Mouse (Mus musculus): ENCODE measurements around the gene Lgals3. TPM values are rescaled to one million over a fixed set of nuclear protein-coding genes. Genes with fewer than 3 reads are reported as not detected.
"Not testable (repeated sequence)": the region's sequence is repeated elsewhere in the genome, so short reads cannot be mapped to it uniquely, and the experiment has no call there.

The Lgals3 gene
- total RNA-seq (2021) = 1 to 10 TPM; 3.3 to 7.2 TPM
- long read RNA-seq, experiment 1, partial matches to known transcripts = 2 of 4 reads
- long read RNA-seq, experiment 1, other reads (novel, unspliced or antisense) = 0 of 4 reads
- long read RNA-seq, experiment 2, partial matches to known transcripts = 0 of 5 reads
- long read RNA-seq, experiment 2, other reads (novel, unspliced or antisense) = 0 of 5 reads

DNA sequence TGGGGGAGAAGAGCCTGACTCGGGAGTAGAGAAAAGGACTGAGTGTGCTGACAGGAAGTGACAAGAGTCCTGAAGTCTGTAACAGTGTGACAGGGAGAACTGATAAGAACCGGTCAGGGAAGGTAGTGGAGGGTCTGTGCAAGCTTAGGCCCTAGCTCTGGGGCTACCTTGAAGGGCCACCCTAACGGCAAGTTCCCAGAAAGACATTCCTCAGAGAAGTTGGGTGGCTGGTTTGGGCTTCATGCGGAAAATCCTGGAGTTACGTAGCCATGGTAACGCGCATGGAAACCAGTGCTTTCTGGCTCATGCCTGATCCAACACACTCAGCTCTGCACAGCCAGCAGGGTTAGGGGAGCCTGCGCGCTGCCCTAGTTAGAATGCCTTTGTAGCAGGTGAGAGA, at the start of gene Lgals3:
Lgals3 (plus strand) TSS at position 291 of the 400 bp plus-strand sequence.
- DNase-seq = no peak

DNA sequence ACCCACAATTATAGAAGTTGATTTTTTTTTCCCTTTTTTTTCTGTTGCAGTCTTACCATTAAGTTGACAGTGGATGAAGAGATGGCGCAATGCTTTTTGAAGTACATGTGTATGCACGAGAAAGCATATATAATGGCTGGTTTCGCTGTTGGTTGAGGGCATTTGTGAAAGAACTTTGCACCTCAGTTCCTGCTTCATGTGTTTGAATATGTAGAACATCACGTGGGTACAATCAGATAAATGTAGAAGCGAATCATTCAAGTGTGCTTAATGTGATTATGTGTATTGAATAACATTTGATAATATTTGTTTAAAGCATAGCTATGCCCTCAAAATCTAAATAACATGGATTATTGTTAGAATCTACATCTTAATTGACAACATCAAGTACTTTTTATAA, 48.2 kb upstream of the Lgals3 start:
- no peak for DNase-seq

DNA sequence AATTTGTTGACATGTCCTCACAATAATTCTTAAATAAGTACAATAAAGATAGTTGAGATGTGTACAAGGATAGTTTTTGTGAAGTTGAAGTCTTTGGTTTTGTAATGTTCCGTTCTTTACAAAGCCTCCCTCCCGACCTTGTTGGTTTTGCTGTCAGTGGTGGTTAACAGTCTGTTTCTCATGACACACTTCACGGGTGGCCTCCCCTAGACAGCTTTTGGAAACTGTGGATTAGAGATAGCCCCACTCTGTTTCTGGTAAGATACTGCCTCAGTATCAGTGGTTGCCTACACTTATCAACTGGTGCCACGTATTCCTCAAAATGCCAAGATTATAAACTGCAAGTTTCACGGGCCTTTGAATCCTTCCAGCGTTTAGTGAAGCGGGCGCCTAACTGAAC, 46.0 kb upstream of the Lgals3 start:
- not testable (repeated sequence) for DNase-seq

DNA sequence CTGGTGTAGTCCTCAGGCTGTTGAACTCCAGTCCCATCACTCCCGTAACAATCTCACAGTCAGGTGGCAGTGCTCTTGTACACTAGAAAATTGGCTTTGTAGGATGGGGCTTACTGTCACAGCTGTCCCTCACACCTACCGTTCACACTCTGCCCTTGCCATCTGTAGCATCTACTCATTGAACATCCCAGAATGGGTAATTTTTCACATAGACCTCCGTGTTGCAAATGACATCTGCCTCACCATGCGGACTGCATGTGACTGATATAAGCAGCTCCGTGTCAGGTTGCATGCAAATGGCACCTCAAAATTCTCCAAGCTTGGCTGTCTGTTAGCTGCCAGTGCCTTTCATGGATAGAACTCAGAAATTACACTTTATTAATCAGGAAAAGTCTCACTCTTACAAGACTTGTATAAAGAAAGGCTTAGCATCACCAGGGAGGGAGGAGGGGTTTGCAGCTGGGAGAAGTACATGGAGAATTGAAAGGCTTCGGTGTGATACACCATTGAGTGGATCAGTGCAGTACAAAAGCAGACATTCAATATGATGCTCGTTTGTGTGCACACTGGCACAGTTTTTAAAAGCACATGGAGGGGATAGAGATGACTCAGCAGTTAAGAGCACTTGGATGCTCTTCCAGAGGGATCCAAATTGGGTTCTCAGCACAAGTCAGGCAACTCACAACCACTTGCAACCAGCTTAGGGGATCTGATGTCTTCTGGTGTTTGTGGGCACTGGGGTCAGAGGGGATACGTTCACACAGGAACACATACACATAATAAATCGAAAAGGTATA, 41.4 kb upstream of the Lgals3 start:
- no peak for DNase-seq

DNA sequence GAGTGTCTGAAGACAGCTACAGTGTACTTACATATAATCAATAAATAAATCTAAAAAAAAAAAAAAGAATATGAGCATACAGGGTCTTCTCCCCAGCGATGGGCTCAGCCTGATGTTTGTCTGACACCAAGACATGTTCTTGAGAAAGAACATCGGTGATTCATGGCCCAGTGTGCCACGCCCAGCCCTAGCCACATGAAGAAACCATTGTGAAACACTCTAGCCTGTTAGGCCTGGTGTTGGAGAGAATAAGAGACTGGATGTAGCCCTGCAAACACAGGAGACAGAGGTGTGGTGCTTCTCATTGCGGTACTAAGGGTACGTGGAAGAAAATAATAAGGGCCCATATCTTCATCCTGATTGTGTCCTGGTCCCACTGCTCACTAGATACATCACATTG, 40.2 kb upstream of the Lgals3 start:
- no peak for DNase-seq

DNA sequence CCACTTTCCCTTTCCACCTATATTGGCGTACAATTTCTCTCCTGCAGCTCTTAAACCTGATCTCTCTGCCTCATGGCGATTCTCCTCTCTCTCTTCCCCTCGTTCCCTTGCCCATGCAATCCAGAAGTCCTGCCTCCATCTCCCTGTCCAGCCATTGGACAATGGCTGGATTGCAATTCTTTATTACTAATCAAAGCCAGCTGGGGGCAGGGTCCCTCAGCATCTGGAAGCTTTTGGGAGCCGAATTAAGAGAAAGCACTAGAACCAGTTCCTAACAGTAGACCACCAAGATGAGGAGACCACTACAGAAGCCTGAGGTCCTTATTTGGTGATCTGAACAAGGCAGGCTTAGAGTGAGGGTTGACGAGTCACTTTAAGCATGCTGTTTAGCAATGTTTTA, 35.6 kb upstream of the Lgals3 start:
- DNase-seq = no peak

DNA sequence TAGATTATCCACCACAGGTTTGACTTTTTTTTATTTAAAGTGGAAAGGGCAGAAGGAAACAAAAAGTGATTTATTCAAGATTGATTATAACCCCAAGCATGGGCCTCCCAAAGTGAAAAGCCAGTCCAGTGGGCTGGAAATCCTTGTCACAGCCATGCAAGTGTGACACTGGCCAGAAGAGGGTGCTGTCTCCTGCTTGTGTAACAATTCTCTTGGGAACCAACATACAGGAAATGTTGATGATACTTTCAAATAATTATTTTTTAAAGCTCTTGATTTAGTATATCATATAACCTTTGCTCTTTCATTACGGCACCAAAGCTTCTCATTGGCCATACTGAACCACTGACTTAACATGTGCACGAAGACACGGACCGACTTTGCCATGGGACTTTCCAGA, 32.7 kb upstream of the Lgals3 start:
- DNase-seq = peak; percentile 45 to 82

DNA sequence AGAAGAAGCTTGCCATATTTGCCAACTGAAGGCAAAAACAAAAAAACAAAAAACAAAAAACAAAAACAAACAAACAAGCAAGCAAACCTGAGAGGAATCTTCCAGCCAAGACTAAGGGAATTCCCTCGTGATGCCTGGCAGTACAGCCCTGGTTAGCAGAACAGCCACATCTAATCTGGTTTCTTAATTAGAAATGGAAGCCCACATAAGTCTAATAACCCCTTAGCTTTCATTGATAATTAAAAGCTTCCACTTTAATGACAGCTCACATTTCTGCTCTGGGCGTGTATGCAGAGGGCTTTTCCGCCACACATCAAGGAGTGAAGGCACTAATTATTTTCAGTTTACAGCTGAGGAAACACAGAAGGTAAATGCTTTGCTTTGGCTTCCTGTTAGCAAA, 32.3 kb upstream of the Lgals3 start:
- DNase-seq = no peak

DNA sequence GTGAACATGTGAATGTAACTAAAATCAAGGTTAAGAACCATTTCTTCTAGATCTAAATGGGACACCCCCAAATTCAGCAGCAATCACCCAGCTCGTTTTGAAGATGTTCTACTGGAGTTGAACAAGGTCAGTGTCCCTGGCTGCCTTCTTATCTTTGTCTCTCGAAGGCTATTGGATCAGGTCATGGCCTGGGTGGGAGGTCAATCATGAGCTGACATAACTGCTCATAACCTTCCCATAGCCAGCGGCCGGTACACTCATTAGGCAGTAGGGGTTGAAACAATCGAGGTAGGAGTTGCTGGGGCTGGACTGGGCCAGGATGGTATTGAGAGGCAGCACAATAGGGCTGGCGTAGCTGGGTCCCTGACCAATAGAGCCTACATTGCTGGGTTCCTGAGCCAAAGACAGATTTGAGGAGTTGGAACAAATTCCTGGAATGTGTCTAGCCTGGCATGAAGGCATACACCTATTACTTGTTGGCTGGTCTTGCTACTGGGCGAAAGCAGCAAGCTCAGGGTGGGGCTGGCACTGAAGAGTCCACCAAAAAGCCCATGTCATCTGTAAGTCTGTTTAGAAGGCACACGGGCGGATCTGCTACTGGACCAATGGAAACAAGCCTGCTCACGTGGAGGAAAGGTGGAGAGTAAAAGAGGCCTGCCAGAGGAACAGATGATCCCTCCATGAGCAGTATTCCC, 27.2 kb upstream of the Lgals3 start:
- DNase-seq = no peak

DNA sequence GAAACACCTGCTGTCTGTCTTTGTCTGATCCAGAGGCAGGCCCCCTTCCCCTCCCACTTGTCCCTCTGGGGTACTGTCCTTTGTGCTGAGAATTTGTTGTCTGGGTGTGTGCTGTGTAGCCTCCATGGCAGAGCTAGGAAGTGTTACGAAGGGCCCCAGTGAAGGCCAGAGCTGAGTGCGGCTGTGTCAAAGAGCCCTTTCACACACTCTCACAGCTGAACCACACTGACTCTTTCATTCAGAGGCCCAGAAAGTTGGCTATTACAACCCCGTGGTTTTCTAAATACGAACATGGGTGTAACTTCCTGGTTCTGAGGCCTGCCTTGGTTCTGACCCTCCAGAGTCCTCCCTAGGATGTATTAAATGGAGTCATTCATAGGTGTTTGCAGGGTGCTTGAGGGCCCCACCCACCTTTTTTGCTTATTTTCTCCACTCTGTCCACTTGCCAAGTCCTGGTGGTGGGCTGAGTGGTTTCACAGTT, 25.7 kb upstream of the Lgals3 start:
- no peak for DNase-seq

DNA sequence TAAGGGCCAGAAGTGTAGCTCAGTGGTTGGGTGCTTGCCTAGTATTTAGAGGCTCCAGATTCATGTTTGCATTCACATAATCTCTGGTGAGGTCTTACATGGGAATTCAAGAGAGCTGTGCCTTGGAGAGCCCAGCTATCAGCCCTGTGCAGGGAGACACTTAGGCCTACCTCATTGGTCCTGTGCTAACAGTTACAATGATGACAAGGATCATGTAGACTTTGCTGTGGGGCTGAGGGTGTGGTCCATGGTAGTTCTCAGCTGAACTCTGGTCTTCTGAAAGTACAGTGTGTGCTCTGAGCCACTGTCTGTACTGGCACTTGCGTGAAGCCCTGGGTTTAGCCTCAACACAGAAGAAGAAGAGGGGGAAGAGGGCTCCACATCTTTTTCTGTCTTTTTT, 20.8 kb upstream of the Lgals3 start:
- no peak for DNase-seq

DNA sequence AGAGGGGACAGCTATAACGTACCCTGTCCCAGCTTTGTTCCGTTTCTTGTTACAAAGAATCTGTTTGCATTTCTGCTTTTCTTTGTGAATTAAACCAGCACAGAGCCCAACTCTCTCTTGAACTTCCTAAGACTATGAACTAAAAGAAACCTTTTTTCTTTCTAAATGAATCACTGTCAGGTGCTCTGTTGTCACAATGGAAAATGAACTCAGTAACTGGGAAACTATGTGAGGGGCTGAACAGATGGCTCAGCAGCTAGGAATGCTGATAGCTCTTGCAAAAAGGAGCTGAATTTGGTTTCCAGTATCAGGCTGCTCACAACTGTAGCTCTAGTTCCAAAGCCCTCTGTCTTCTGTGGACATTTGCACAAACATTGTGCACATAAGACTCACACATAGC, 16.6 kb upstream of the Lgals3 start:
- DNase-seq = no peak

DNA sequence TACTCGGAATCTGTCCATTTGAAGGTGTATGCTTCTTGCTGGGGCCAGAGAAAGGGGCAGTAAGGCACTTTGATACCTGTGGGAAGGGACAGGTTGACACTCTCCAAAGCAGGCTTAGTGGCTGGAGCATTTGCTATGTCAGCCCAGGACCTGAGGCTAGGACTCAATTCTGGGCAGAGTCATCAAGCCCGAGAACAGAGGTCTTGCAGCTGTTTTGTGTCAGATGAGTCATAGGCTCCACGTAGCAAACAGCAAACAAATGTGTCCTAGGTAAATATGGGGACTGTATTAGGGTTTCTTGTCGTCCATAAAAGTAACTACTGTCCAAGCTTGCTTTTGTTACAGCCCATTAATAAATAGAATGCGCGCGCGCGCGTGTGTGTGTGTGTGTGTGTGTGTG, 15.3 kb upstream of the Lgals3 start:
- no peak for DNase-seq

DNA sequence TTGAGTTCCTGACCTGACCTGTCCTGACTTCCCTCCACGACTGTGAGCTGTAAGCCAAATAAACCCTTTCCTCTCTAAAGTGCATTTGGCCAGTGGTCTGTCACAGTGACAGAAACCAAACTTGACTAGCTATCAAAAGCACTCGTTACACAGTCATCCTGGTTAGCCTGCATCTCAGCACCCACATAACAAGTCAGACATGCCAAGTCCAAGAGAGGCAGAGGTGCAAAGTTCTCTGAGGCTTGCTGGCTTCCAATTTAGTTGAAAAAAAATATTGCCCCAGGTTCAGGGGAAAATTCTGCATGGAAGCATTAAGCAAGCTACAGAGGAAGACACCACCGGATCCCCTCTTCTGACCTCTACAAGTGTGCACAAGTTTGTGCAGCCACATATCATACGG, 14.3 kb upstream of the Lgals3 start:
- no peak for DNase-seq

DNA sequence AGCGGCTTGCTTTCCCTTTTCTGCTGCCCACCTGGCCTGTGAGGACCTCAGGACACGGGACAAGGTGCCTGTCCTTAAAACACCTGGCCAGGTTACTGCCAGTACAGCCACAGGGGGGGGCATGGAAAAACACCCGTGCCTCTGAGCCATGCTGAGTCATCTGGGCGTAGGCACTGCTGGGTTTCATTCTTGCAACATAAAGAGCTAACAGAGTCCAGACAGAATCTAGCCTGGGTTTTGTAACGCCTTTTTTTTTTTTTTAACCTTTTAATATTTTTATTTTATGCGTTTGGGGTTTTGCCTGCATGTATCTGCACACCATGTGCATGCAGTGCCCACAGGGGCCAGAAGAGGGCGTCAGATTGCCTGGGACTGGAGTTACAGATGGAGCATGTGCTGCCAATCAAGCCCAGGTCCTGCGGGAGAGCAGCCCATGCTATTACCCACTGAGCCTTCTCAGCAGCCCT, 13.4 kb upstream of the Lgals3 start:
- DNase-seq = peak in 1 of 2 experiments; percentile 33

DNA sequence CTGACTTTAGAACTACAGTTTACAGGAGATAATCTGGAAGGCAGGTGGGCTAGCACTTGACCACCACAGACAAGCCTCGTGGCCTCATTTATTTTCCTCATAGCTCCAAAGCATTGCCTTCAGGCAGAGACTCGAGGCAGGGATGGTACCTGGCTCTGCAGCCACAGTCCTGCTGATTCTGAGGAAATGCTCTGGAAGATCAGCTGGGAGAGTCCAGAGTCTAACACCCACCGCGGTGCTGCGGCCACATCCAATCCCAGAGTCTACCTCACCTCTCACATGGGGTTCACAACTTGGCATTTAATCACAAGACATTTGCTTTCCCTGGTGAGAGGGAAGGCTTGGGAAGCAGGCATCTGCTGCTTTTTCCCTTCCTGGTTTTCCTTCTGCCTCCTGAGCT, 12.6 kb upstream of the Lgals3 start:
- DNase-seq = no peak

DNA sequence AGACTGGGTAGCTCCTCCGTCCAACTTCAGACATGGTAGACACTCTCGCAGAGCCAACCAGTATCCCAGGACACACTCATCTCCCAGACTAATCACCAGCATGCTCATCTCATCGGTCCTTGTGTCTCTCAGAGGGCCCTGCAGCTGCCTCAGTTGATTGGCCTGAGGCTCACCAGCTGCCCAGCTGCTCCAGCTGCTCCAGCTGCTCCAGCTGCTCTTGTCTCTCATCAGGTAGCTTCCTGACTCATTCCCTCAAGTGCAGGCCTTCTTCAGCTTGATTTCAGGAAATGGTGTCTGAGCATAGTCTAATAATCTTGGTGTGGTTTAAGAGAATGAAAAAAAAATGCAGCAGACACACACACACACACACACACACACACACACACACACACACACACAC, 10.9 kb upstream of the Lgals3 start:
- DNase-seq = no peak

DNA sequence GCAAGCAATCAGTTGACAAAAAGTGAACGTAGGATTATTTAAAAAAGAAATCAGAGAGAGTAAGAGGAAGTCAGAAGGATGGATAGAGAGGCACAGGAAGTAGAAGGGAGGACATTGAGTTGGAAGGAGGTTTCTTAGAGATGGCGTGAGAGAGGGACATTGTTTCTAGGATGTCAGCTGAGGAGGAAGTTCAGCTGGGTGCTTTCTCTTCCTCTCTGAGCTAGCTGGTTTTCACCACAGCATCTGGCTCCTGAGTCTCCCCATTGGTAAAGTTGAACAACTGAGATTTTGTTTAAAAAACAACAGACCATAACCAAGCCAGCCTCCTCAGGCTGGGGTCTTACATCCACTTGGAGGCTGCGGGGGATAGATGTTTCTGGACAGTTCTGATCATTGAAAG, 7.9 kb upstream of the Lgals3 start:
- peak in 1 of 2 experiments; percentile 12 for DNase-seq

DNA sequence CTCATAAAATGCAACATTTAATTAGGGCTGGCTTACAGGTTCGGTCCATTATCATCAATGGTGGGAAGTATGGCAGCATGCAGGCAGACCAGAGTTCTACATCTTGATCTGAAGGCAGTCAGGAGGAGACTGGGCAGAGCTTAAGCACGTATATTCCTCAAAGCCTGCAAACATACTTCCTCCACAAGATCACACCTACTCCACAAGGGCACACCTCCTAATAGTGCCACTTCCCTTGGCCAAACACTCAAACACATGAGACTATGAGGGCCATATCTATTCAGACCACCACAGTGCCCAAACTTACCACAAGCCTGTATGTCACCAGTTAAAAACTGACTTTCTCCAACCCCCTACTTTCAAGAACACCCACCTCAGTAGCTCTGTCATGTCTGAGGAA, 6.1 kb upstream of the Lgals3 start:
- DNase-seq = no peak

DNA sequence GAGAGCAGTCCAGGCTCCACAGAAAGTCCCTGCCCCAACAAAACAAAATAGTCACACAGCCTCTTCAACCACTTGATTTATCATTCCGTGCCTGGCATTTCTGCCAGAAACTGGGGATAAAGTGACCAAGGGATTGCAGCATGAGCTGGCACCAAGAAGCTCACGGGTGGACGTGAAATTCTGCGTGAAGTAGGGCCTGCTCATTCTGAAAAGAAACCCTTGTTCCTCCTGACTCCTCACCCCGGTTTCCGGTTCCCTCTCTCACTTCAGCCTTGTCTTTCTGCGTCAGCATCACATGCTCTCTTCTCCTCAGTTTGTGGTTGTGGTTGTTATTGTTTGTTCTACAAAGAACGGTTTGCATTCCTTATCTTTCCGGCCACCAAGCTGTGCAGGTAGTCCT, 5.7 kb upstream of the Lgals3 start:
- DNase-seq = peak in 1 of 2 experiments; percentile 33

DNA sequence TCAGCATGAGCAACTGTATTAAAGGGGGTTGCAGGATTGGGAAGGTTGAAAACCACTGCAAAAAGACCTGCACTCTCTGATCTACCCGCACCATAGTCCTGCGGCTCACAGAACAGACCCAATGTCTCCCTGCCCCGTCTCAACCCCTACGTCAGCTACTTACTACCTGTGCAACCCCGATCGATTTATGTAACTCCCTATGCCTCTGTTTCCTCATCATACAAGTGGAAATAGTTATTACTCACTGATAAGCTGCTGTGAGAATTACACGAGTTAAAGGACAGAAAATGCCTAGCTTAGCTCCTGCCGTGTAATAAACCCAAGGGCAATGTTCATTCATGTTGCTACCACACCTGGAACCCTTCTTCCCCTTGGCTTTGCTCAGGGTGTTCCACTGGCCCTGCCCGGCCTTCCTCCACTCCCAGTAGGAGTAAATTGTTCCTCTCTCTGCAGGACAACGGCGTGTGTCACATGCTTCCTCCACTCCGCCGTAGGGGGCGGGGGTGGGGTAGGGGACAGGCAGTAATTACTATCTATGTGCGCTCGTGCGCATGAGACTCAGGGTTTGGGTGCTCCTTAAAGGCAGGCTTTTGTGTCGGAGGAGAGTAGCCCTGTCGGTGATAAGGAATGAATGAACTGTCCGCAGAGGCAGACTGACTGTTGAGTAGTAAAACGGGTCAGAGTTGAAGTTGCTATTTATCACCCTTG, 2.7 kb upstream of the Lgals3 start:
- peak in 1 of 2 experiments; percentile 29 for DNase-seq

DNA sequence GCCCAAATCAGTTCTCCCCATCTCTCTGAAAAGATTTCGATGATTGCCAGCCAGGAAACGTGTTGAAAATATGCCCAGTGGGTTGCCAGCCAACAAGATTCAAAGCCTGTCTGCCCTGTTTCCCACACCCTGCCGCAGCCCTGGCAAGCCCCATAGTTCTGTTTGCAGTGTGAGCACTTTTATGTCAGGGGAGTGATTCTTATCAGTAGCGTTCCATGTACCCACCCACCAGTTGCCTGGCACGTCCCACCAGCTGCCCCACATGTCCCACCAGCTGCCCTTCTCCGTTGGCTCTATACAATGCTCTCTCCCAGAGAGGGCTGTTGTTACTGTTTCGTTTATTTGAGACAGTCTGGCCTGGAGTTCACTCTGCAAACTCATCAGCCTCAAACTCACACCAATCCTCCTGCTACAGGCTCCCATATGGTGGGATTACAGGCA, 650 bp upstream of the Lgals3 start:
- DNase-seq = no peak

DNA sequence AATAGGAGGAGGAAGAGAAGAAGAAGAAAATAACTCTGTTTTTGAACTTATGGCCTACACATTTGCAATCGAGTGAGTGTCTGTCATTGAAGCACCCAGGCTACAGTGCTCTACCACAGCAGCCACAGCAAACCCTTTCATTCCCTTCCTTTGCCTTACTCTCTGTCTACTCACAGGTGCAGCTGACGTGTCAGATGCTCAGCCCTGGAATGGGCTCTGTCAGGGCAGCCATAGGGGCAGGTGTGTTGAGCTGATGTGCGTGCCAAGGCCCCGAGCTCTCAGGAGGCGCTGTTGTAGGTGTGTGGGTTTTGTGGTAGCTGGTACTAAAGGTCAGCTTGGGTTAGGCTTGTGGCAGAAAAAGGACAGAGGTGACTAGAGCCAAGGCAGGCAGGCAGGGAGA, 2.2 kb downstream of the Lgals3 start:
- no peak for DNase-seq

Measured in heart, adult 18-20 months (tissue).